Mouse (Mus musculus) kidney, embryonic 14.5 days (tissue): ENCODE results near the gene Stk19. TPM values are rescaled to one million over a fixed set of nuclear protein-coding genes. Genes with fewer than 3 reads are reported as not detected.
A peak's percentile ranks its signal among the peaks of the same experiment; 100 is the strongest.
"Not testable (repeated sequence)": the region's sequence is repeated elsewhere in the genome, so short reads cannot be mapped to it uniquely, and the experiment has no call there.

Experiments
- ATAC-seq: fragments of 200-750 bp; cut with Nextera tagmentation; 2 replicates; pipeline ENCODE4 v1.8.0; 2017; ENCODE audit warnings: moderate number of reproducible peaks, mild to moderate bottlenecking, moderate TSS enrichment, moderate library complexity; ENCODE audit not compliant: low FRiP score, low TSS enrichment
- H3K27ac ChIP-seq: fragments of 300-500 bp; sonication (generic); 2 replicates; pipeline ENCODE4 v1.5.1; 2014; ENCODE audit warnings: low read depth, mild to moderate bottlenecking, low read length, moderate library complexity, mixed read lengths
- H3K27me3 ChIP-seq: fragments of 300-500 bp; sonication (generic); 2 replicates; pipeline ENCODE4 v1.6.1; 2014; ENCODE audit warnings: mild to moderate bottlenecking, low read length; ENCODE audit not compliant: control insufficient read depth, insufficient read depth
- H3K36me3 ChIP-seq: fragments of 300-500 bp; sonication (generic); 2 replicates; pipeline ENCODE4 v1.6.1; 2014; ENCODE audit warnings: low read length, mixed read lengths; ENCODE audit not compliant: control insufficient read depth, insufficient read depth
- H3K4me1 ChIP-seq: fragments of 300-500 bp; sonication (generic); 2 replicates; pipeline ENCODE4 v1.6.1; 2014; ENCODE audit warnings: low read length, mixed read lengths; ENCODE audit not compliant: control insufficient read depth, insufficient read depth
- H3K4me2 ChIP-seq: fragments of 300-500 bp; sonication (generic); replicated peaks from 2 replicates; pipeline ENCODE4 v1.6.1; 2014; ENCODE audit warnings: low read depth, mild to moderate bottlenecking, low read length
- H3K4me3 ChIP-seq: fragments of 300-500 bp; sonication (generic); 2 replicates; pipeline ENCODE4 v1.5.1; 2014; ENCODE audit warnings: mild to moderate bottlenecking, low read length
- H3K9ac ChIP-seq: fragments of 300-500 bp; sonication (generic); 2 replicates; pipeline ENCODE4 v1.6.1; 2014; ENCODE audit warnings: low read depth, mild to moderate bottlenecking, low read length, moderate library complexity
- H3K9me3 ChIP-seq: fragments of 300-500 bp; sonication (generic); 2 replicates; pipeline ENCODE4 v1.6.1; 2016; ENCODE audit warnings: low read length; ENCODE audit not compliant: control insufficient read depth
- WGBS: fragments of 180-500 bp; shearing (Covaris S2); extraction: QIAGEN DNeasy Blood & Tissue Kit; methylation state at CpG from one replicate; pipeline ENCODE4 v1.1.7; 2014; 5-methylcytosine and 5-hydroxymethylcytosine counted together
- polyA plus RNA-seq: library from polyadenylated mRNA; unstranded; fragments of >200 nt; fragmentation: Nextera tagmentation; extraction: Ambion mirVana; gene quantifications from 2 replicates; pipeline ENCODE4 v1.2.1, GENCODE M21; 2014

Gene Stk19
- polyA plus RNA-seq, 1 experiment from 2014 or later, result 25.2 TPM

DNA sequence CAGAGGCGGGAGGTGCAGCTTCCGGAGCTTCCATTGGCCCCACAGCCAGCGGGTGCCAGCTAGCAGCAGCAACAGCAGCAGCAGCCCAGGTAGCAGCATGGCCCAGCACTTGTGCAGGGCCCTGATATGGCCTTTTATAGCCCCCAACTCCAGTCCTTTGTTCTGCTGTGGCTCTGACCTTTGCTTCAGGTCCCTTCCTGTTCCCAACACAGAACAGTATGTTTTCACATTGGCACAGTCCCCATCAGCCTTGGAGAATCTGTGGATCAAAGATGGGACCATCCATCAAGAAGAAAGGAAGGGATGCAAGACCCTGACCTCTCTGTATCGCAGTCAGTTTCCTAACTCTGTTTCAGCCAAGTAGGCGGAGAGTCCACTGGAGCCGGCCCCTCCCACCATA, 32.4 kb downstream of the Stk19 start, which contains the start of gene Cyp21a1:
Cyp21a1 (minus strand) TSS at position 261 of the 400 bp plus-strand sequence.
- WGBS, result 91% methylated on average over 5 of the region's 6 CpGs
- H3K4me3 ChIP-seq, H3K36me3 ChIP-seq: not testable (repeated sequence)

GRCm38 (mm10) chr17:34803367-34803766, 33.4 kb downstream of the Stk19 start:
- H3K9me3 ChIP-seq, H3K4me2 ChIP-seq, H3K36me3 ChIP-seq, H3K27ac ChIP-seq, ATAC-seq, H3K4me1 ChIP-seq, H3K4me3 ChIP-seq, H3K9ac ChIP-seq, H3K27me3 ChIP-seq: not testable (repeated sequence)
- WGBS, result 97% methylated on average over 6 of the region's 6 CpGs

More for the DNA sequence above, 32.4 kb downstream of the Stk19 start, which contains the start of gene Cyp21a1:
- not testable (repeated sequence) for H3K4me2 ChIP-seq, H3K9me3 ChIP-seq, H3K27ac ChIP-seq, H3K9ac ChIP-seq, H3K27me3 ChIP-seq, ATAC-seq, H3K4me1 ChIP-seq

GRCm38 (mm10) chr17:34802756-34803155, 34.0 kb downstream of the Stk19 start:
- not testable (repeated sequence) for H3K9ac ChIP-seq, H3K27me3 ChIP-seq, H3K4me1 ChIP-seq, H3K9me3 ChIP-seq, H3K36me3 ChIP-seq, ATAC-seq, H3K4me3 ChIP-seq, H3K4me2 ChIP-seq, H3K27ac ChIP-seq
- 92% methylated on average over 9 of the region's 9 CpGs for WGBS

- ATAC-seq, result 0 out of 2 replicates have a peak, but pooled peaks have one; percentile 9
- H3K27ac ChIP-seq, H3K4me3 ChIP-seq, H3K4me1 ChIP-seq, H3K9ac ChIP-seq, H3K9me3 ChIP-seq, H3K36me3 ChIP-seq, H3K4me2 ChIP-seq, H3K27me3 ChIP-seq: not testable (repeated sequence)
- 95% methylated on average over 16 of the region's 16 CpGs for WGBS
Measured at GRCm38 (mm10) chr17:34800781-34801305, 35.9 kb downstream of the Stk19 start.

DNA sequence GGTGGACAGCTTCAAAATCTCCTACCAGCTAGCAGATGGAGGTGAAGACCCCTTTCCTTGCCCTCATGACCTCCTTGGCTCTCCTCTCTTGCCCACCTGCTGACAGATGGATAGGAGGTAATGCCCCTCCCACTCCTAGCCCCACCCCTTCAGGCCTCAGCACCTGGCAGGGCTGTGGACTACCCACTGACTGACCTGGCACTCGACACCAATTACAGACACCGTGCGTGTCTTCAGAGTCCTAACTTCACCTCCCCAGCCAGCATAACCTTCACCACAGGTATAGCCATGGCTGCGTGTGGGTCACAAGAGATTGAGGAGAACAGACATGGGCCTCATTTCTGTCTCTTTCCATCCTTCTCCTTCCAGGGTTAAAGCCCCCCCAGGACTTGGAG, 37.2 kb downstream of the Stk19 start:
- Histone ChIP-seq H3K4me1 (no peaks in the 10 kb centered on the region), H3K9me3 (no peaks in the 10 kb centered on the region), H3K9ac (no peak overlapping the region), H3K36me3 (no peaks in the 10 kb centered on the region), H3K27ac (no peak overlapping the region), H3K4me2 (no peak overlapping the region), H3K27me3 (no peaks in the 10 kb centered on the region), H3K4me3 (no peak overlapping the region)
- 94% methylated on average over 4 of the region's 4 CpGs for WGBS
- ATAC-seq, result no peak

GRCm38 (mm10) chr17:34798866-34799530, 37.7 kb downstream of the Stk19 start:
- Histone ChIP-seq H3K36me3 (no peaks in the 10 kb centered on the region), H3K27ac (no peak overlapping the region), H3K4me1 (no peaks in the 10 kb centered on the region), H3K4me3 (no peak overlapping the region), H3K4me2 (no peak overlapping the region), H3K27me3 (no peaks in the 10 kb centered on the region), H3K9me3 (no peaks in the 10 kb centered on the region), H3K9ac (no peak overlapping the region)
- WGBS, result 92% methylated on average over 14 of the region's 17 CpGs
- no peak for ATAC-seq

- H3K4me3 ChIP-seq, H3K4me1 ChIP-seq, H3K36me3 ChIP-seq, ATAC-seq, H3K9me3 ChIP-seq, H3K27me3 ChIP-seq, H3K9ac ChIP-seq, H3K27ac ChIP-seq, H3K4me2 ChIP-seq: not testable (repeated sequence)
- 91% methylated on average over 6 of the region's 7 CpGs for WGBS
Measured at GRCm38 (mm10) chr17:34798071-34798470, 38.7 kb downstream of the Stk19 start.

- H3K4me3 ChIP-seq, H3K27me3 ChIP-seq, ATAC-seq, H3K9me3 ChIP-seq, H3K36me3 ChIP-seq, H3K4me2 ChIP-seq, H3K9ac ChIP-seq, H3K4me1 ChIP-seq, H3K27ac ChIP-seq: not testable (repeated sequence)
- WGBS, result 85% methylated on average over 10 of the region's 10 CpGs
Measured at GRCm38 (mm10) chr17:34797211-34797995, 39.3 kb downstream of the Stk19 start.
